Mouse (Mus musculus) bone marrow, adult 2 months (tissue): ENCODE results near the gene Cd3g. TPM values are rescaled to one million over a fixed set of nuclear protein-coding genes. Genes with fewer than 3 reads are reported as not detected.

Experiments
- H3K27ac ChIP-seq: fragments of 200-500 bp; 2 replicates; pipeline ENCODE4 v1.5.1; 2012; ENCODE audit warnings: low read depth, mild to moderate bottlenecking, control low read depth, inconsistent platforms, low read length; ENCODE audit not compliant: control insufficient read depth, poor library complexity, insufficient read depth
- H3K4me1 ChIP-seq: fragments of 200-500 bp; 2 replicates; pipeline ENCODE4 v1.6.1; 2011; ENCODE audit warnings: low read length; ENCODE audit not compliant: control insufficient read depth, insufficient read depth
- H3K4me3 ChIP-seq: fragments of 200-500 bp; replicated peaks from 2 replicates; pipeline ENCODE3; 2011; ENCODE audit warnings: mild to moderate bottlenecking, low read depth, low read length, control low read depth; ENCODE audit not compliant: control insufficient read depth
- CTCF ChIP-seq: fragments of 200-500 bp; IDR thresholded peaks from 2 replicates; pipeline ENCODE4 v1.5.1; 2011; ENCODE audit warnings: low read length, control low read depth; ENCODE audit not compliant: control insufficient read depth, insufficient read depth
- POLR2A ChIP-seq: fragments of 200-500 bp; IDR thresholded peaks from 2 replicates; pipeline ENCODE4 v1.6.1; 2011; ENCODE audit warnings: low read depth, mild to moderate bottlenecking, control low read depth, low read length, borderline replicate concordance; ENCODE audit not compliant: control insufficient read depth
- WGBS: fragments of 180-500 bp; shearing (Covaris S2); methylation state at CpG from one replicate; pipeline ENCODE4 v1.1.7; 2018; 5-methylcytosine and 5-hydroxymethylcytosine counted together
- polyA plus RNA-seq: library from polyadenylated mRNA; stranded (reverse); fragments of >200 nt; gene quantifications from 2 replicates; pipeline ENCODE4 v1.2.4, GENCODE M21; 2011; ENCODE audit warnings: low replicate concordance; ENCODE audit not compliant: missing spikeins, insufficient read depth, insufficient read length

The Cd3g gene
- polyA plus RNA-seq, 1 experiment: 7.0 TPM

- TF ChIP-seq CTCF (no peak), POLR2A (no peak)
- WGBS: 42% methylated on average over 4 of the region's 4 CpGs
- Histone ChIP-seq H3K4me1 (no peaks in the 10 kb centered on the region), H3K4me3 (no peak overlapping the region), H3K27ac (no peak overlapping the region)
Observed at GRCm38 (mm10) chr9:45010461-45010860, 30.2 kb upstream of the Cd3g start.

GRCm38 (mm10) chr9:45009180-45010078 is 29.2 kb upstream of the Cd3g start, which contains the start of gene Cd3e:
TSS of gene Cd3e (minus strand) at chr9:45009627.
- WGBS: 80% methylated on average over 19 of the region's 19 CpGs
- no peak for TF ChIP-seq POLR2A
- peak within 1 kb of the TSS; percentile 10 for H3K4me3 ChIP-seq
- H3K27ac ChIP-seq: peak within 1 kb of the TSS; percentile 24
- no peaks in the 10 kb centered on the region for H3K4me1 ChIP-seq

GRCm38 (mm10) chr9:45008342-45008741 is 28.1 kb upstream of the Cd3g start:
- no peak for TF ChIP-seq CTCF
- no peak for TF ChIP-seq POLR2A
- no peaks in the 10 kb centered on the region for H3K4me1 ChIP-seq
- WGBS: 76% methylated on average over 4 of the region's 4 CpGs
- no peak overlapping the region for H3K27ac ChIP-seq
- H3K4me3 ChIP-seq: no peak overlapping the region

GRCm38 (mm10) chr9:45007404-45007803 is 27.2 kb upstream of the Cd3g start:
- TF ChIP-seq CTCF (no peak), POLR2A (no peak)

GRCm38 (mm10) chr9:45000249-45000648 is 20.0 kb upstream of the Cd3g start:
- Histone ChIP-seq H3K4me3 (no peak overlapping the region), H3K4me1 (no peaks in the 10 kb centered on the region), H3K27ac (no peak overlapping the region)
- WGBS: 73% methylated on average over 3 of the region's 3 CpGs
- no peak for TF ChIP-seq POLR2A
- TF ChIP-seq CTCF: no peak

More at GRCm38 (mm10) chr9:45007404-45007803, 27.2 kb upstream of the Cd3g start:
- WGBS: 72% methylated on average over 12 of the region's 12 CpGs
- Histone ChIP-seq H3K4me3 (no peak overlapping the region), H3K4me1 (no peaks in the 10 kb centered on the region), H3K27ac (no peak overlapping the region)

- TF ChIP-seq POLR2A: no peak
- TF ChIP-seq CTCF: no peak
- 76% methylated on average over 5 of the region's 5 CpGs for WGBS
Observed at GRCm38 (mm10) chr9:44999776-45000175, 19.5 kb upstream of the Cd3g start.

GRCm38 (mm10) chr9:44999171-44999570 is 18.9 kb upstream of the Cd3g start:
- no peak for TF ChIP-seq POLR2A
- TF ChIP-seq CTCF: no peak
- WGBS: 60% methylated on average over 6 of the region's 6 CpGs
- no peaks in the 10 kb centered on the region for H3K4me1 ChIP-seq
- no peak overlapping the region for H3K4me3 ChIP-seq
- no peak overlapping the region for H3K27ac ChIP-seq

More at GRCm38 (mm10) chr9:44999776-45000175, 19.5 kb upstream of the Cd3g start:
- no peaks in the 10 kb centered on the region for H3K4me1 ChIP-seq
- H3K4me3 ChIP-seq: no peak overlapping the region
- no peak overlapping the region for H3K27ac ChIP-seq

GRCm38 (mm10) chr9:44998138-44998537 is 17.9 kb upstream of the Cd3g start:
- WGBS: 19% methylated on average over 11 of the region's 11 CpGs
- no peaks in the 10 kb centered on the region for H3K4me1 ChIP-seq

More at GRCm38 (mm10) chr9:44998138-44998537, 17.9 kb upstream of the Cd3g start:
- TF ChIP-seq POLR2A: no peak
- no peak for TF ChIP-seq CTCF
- Histone ChIP-seq H3K4me3 (no peak overlapping the region), H3K27ac (no peak overlapping the region)
